Mouse (Mus musculus) hindbrain, embryonic 11.5 days (tissue): ENCODE results near the gene Cd80. TPM values are rescaled to one million over a fixed set of nuclear protein-coding genes. Genes with fewer than 3 reads are reported as not detected.
"Not testable (repeated sequence)": the region's sequence is repeated elsewhere in the genome, so short reads cannot be mapped to it uniquely, and the experiment has no call there.

Experiments
- ATAC-seq: fragments of 200-750 bp; cut with Nextera tagmentation; 2 replicates; pipeline ENCODE4 v1.8.0; 2017; ENCODE audit warnings: mild to moderate bottlenecking, moderate TSS enrichment, moderate library complexity; ENCODE audit not compliant: low FRiP score
- DNase-seq: peaks from one replicate; pipeline ENCODE4 v3.0.0-alpha.2; 2015; ENCODE audit warnings: low spot score
- H3K27ac ChIP-seq: fragments of 300-500 bp; sonication (generic); 2 replicates; pipeline ENCODE4 v1.5.1; 2014; ENCODE audit warnings: mild to moderate bottlenecking, low read depth, low read length
- H3K27me3 ChIP-seq: fragments of 300-500 bp; sonication (generic); 2 replicates; pipeline ENCODE4 v1.6.1; 2014; ENCODE audit warnings: mild to moderate bottlenecking, low read length, moderate library complexity, mixed read lengths; ENCODE audit not compliant: control insufficient read depth, insufficient read depth
- H3K36me3 ChIP-seq: fragments of 300-500 bp; sonication (generic); 2 replicates; pipeline ENCODE4 v1.6.1; 2014; ENCODE audit warnings: mild to moderate bottlenecking, low read length, moderate library complexity, mixed read lengths; ENCODE audit not compliant: control insufficient read depth, insufficient read depth
- H3K4me1 ChIP-seq: fragments of 300-500 bp; sonication (generic); replicated peaks from 2 replicates; pipeline ENCODE4 v1.6.1; 2014; ENCODE audit warnings: low read length, mixed read lengths; ENCODE audit not compliant: control insufficient read depth, insufficient read depth
- H3K4me2 ChIP-seq: fragments of 300-500 bp; sonication (generic); replicated peaks from 2 replicates; pipeline ENCODE4 v1.6.1; 2014; ENCODE audit warnings: mild to moderate bottlenecking, low read depth, low read length
- H3K4me3 ChIP-seq: fragments of 300-500 bp; sonication (generic); 2 replicates; pipeline ENCODE4 v1.5.1; 2014; ENCODE audit warnings: low read depth, low read length
- H3K9ac ChIP-seq: fragments of 300-500 bp; sonication (generic); 2 replicates; pipeline ENCODE4 v1.6.1; 2014; ENCODE audit warnings: low read depth, low read length
- H3K9me3 ChIP-seq: fragments of 300-500 bp; sonication (generic); 2 replicates; pipeline ENCODE4 v1.6.1; 2016; ENCODE audit warnings: low read length; ENCODE audit not compliant: control insufficient read depth
- WGBS: fragments of 180-500 bp; shearing (Covaris S2); extraction: QIAGEN DNeasy Blood & Tissue Kit; methylation state at CpG from one replicate; pipeline ENCODE4 v1.1.7; 2014; 5-methylcytosine and 5-hydroxymethylcytosine counted together
- polyA plus RNA-seq: library from polyadenylated mRNA; unstranded; fragments of >200 nt; fragmentation: Nextera tagmentation; extraction: Ambion mirVana; gene quantifications from 2 replicates; pipeline ENCODE4 v1.2.1, GENCODE M21; 2014

Cd80 gene
- polyA plus RNA-seq, 1 experiment from 2014 or later, result 0.73 TPM

DNA sequence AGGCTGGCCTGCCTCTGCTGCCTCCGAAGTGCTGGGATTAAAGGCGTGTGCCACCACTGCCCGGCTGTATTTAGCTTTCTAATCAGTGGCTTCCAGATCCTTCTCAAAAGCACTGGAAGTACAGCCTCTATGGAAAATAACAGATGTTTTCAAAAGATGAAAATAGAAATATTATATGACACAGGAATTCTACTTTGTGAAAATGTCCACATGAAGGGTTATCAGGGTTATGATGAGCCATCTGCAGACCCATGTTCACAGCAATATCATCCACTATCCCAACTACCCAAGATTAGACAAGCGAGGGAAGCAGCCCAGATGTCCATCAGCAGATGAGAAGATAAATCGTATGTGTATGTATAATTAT lies 17.1 kb downstream of the Cd80 start:
- Histone ChIP-seq H3K36me3 (no peaks in the 10 kb centered on the region), H3K4me3 (no peak overlapping the region), H3K27me3 (no peaks in the 10 kb centered on the region), H3K4me2 (no peak overlapping the region), H3K4me1 (no peaks in the 10 kb centered on the region), H3K27ac (no peak overlapping the region), H3K9me3 (no peaks in the 10 kb centered on the region), H3K9ac (no peak overlapping the region)
- DNase-seq (no peak), ATAC-seq (no peak)
- WGBS, result 91% methylated on average over 5 of the region's 5 CpGs

DNA sequence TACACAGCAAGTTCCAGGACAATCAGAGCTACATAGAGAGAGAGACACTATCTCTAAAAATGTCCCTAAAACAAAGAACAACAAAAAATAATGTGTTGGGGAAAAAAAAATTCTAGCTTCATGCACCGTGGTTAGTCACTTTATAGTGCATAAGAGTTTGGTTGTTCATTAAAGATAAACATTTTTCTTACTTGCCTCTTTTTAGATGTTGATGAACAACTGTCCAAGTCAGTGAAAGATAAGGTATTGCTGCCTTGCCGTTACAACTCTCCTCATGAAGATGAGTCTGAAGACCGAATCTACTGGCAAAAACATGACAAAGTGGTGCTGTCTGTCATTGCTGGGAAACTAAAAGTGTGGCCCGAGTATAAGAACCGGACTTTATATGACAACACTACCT lies 18.3 kb downstream of the Cd80 start:
- WGBS, result 93% methylated on average over 5 of the region's 5 CpGs
- ATAC-seq, result no peak
- H3K27me3 ChIP-seq, result no peaks in the 10 kb centered on the region
- H3K36me3 ChIP-seq, result no peaks in the 10 kb centered on the region
- no peaks in the 10 kb centered on the region for H3K4me1 ChIP-seq
- no peaks in the 10 kb centered on the region for H3K9me3 ChIP-seq
- no peak overlapping the region for H3K9ac ChIP-seq
- no peak for DNase-seq
- H3K4me2 ChIP-seq, result no peak overlapping the region
- no peak overlapping the region for H3K4me3 ChIP-seq
- no peak overlapping the region for H3K27ac ChIP-seq

DNA sequence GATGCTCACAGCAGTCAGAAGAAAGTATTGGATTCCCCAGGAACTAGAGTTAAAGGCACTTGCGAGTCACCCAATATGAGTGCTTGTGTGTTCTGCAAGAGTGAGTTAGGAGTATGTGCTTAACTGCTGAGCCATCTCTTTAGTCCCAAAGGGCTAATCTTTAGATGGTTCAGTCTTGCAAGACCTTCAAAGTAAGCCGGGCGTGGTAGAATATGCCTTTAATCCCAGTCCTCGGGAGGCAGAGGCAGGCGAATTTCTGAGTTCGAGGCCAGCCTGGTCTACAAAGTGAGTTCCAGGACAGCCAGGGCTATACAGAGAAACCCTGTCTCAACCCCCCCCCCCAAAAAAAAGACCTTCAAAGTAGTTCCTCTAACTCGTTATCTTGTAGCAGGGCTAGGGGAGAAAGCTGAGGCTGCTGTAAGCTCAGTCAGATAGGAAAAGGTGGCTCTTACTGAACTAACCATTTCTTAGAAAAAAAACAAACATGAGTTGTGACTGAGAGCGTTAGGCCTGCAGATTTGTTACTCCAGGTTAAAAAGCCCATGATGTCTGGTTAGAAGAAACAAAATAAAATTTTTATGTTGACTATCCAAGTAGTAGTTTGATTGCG lies 19.4 kb downstream of the Cd80 start:
- Histone ChIP-seq H3K27me3 (no peaks in the 10 kb centered on the region), H3K9ac (no peak overlapping the region), H3K9me3 (no peaks in the 10 kb centered on the region), H3K4me1 (no peaks in the 10 kb centered on the region), H3K27ac (no peak overlapping the region), H3K4me2 (no peak overlapping the region), H3K4me3 (no peak overlapping the region), H3K36me3 (no peaks in the 10 kb centered on the region)
- ATAC-seq (no peak), DNase-seq (no peak)
- 93% methylated on average over 9 of the region's 9 CpGs for WGBS

DNA sequence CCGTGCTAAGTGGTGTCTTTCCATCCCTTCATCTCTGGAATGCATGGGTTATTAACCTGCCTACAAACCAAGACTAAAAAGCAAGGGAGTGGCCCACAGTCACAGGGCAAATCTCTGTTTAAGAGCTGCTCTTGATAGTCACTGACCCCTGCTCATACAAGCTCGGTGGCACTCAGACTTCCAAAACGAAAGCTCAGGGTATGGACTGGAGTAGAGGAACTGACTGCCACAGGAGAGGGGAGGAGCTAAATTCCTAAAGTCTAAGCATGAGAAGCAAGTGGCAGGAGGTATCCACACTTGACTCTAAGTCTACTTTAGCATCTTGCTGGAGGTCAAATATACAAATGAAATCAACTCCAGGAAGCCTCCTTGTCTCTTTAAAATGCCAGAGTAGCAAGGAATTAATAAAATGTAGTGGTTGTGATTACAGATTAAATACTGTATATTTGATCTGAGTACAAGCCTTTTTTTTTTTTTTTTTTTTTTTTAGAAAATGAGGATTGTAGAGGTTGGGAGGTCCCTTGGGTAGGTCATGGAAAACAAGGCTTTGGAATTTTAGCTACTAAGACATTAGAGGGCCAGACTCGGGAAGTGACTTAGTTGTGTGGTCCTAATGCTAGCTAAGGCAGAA lies 20.4 kb downstream of the Cd80 start:
- Histone ChIP-seq H3K9ac (no peak overlapping the region), H3K27ac (no peak overlapping the region), H3K9me3 (no peaks in the 10 kb centered on the region), H3K36me3 (no peaks in the 10 kb centered on the region), H3K27me3 (no peaks in the 10 kb centered on the region), H3K4me2 (peak overlapping the region; percentile 54), H3K4me3 (no peak overlapping the region), H3K4me1 (no peaks in the 10 kb centered on the region)
- ATAC-seq (no peak), DNase-seq (no peak)
- 60% methylated on average over 4 of the region's 4 CpGs for WGBS

DNA sequence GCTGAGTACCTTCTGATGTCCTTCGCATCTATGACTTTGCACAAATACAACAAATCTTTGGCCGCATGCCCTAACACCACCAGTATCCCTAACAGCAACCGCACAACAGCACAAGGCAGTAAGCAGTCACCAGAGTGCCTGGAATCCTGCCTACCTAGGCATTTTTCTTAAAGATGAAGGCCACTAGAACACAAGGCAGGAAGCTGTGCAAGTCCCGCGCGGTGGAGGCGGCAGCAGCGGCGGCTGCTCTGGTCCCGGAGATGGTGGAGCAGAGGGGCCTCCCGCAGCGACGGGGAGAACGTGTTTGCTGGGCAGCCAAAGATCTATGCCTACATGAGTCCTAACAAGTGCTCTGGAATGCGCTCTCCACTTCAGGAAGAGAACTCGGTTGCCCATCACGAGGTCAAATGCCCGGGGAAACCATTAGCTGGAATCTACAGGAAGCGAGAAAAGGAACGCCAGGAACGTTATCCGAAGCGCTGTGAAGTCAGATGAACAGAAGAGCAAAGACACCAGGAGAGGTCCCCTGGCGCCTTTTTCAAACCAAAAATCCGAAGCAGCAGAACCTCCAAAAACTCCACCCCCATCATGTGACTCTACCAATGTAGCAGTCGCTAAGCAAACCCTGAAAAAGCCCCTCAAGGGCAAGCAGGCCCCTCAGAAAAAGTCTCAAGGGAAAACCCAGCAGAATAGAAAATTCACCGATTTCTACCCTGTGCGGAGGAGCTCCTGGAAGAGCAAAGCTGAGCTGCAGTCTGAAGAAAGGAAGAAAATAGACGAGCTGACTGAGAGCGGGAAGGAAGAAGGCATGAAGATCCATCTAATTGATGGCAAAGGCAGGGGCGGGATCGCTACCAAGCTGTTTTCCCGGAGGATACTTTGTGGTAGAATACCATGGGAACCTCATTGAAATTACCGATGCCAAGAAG lies 21.2 kb downstream of the Cd80 start:
- no peaks in the 10 kb centered on the region for H3K27me3 ChIP-seq
- peak overlapping the region; percentile 40; the same call in 1 of the 2 replicates for H3K9ac ChIP-seq
- DNase-seq, result peak; percentile 56
- H3K36me3 ChIP-seq, result no peaks in the 10 kb centered on the region
- H3K4me3 ChIP-seq, result peak overlapping the region; percentile 25
- peak; percentile 57; the same call in 1 of the 2 replicates for ATAC-seq
- H3K4me2 ChIP-seq, result peak overlapping the region; percentile 54
- no peaks in the 10 kb centered on the region for H3K4me1 ChIP-seq
- H3K27ac ChIP-seq, result no peak overlapping the region
- 9% methylated on average over 34 of the region's 34 CpGs for WGBS
- H3K9me3 ChIP-seq, result no peaks in the 10 kb centered on the region

- H3K9ac ChIP-seq, H3K4me1 ChIP-seq, H3K9me3 ChIP-seq, H3K27ac ChIP-seq, H3K36me3 ChIP-seq, DNase-seq, H3K27me3 ChIP-seq: not testable (repeated sequence)
- peak overlapping the region; percentile 54 for H3K4me2 ChIP-seq
- peak overlapping the region; percentile 25; the same call in 1 of the 2 replicates for H3K4me3 ChIP-seq
- peak; percentile 25; the same call in 1 of the 2 replicates for ATAC-seq
- 42% methylated on average over 14 of the region's 14 CpGs for WGBS
Observed at GRCm38 (mm10) chr16:38477241-38477608, 21.9 kb downstream of the Cd80 start.

- no peak overlapping the region for H3K9ac ChIP-seq
- H3K36me3 ChIP-seq, result no peaks in the 10 kb centered on the region
- H3K4me1 ChIP-seq, result no peaks in the 10 kb centered on the region; the same call in 1 of the 2 replicates
- H3K4me3 ChIP-seq, result no peak overlapping the region
- H3K9me3 ChIP-seq, result no peaks in the 10 kb centered on the region
- WGBS, result 91% methylated on average over 3 of the region's 3 CpGs
- H3K27me3 ChIP-seq, result 0 out of 2 replicates have a peak, but pooled peaks cover 2% of the 10 kb centered on the region
- H3K27ac ChIP-seq, result no peak overlapping the region
- no peak for DNase-seq
- ATAC-seq, result no peak
- H3K4me2 ChIP-seq, result no peak overlapping the region
Observed at GRCm38 (mm10) chr16:38478296-38478695, 22.9 kb downstream of the Cd80 start.

DNA sequence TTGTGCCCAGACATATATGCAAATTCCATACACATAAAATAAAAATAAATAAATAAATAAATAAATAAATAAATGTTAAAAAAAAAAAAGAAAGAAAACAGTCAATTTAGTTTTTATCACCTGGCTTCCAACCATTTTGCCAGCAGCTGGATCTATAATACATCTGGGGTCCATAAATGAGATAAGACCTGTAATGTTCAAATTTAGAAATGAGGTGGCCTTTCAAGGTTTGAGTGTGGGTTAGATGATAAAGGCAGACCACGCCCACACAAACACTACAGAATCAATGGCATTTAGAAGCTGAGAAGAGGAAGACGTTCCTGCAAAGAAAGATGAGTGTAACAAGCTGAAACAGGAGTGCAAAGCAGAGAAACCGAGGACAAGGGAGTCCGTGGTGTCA lies 26.0 kb downstream of the Cd80 start:
- H3K27me3 ChIP-seq, result peaks cover 6% of the 10 kb centered on the region; the same call in 1 of the 2 replicates
- no peaks in the 10 kb centered on the region; the same call in 1 of the 2 replicates for H3K4me1 ChIP-seq
- no peak overlapping the region for H3K27ac ChIP-seq
- H3K9ac ChIP-seq, result no peak overlapping the region
- H3K9me3 ChIP-seq, result no peaks in the 10 kb centered on the region
- DNase-seq (no peak), ATAC-seq (no peak)
- no peak overlapping the region for H3K4me2 ChIP-seq
- H3K36me3 ChIP-seq, result no peaks in the 10 kb centered on the region
- WGBS, result 74% methylated on average over 4 of the region's 4 CpGs
- no peak overlapping the region for H3K4me3 ChIP-seq
